Mouse (Mus musculus): ENCODE results near the gene 4921536K21Rik.

DNA sequence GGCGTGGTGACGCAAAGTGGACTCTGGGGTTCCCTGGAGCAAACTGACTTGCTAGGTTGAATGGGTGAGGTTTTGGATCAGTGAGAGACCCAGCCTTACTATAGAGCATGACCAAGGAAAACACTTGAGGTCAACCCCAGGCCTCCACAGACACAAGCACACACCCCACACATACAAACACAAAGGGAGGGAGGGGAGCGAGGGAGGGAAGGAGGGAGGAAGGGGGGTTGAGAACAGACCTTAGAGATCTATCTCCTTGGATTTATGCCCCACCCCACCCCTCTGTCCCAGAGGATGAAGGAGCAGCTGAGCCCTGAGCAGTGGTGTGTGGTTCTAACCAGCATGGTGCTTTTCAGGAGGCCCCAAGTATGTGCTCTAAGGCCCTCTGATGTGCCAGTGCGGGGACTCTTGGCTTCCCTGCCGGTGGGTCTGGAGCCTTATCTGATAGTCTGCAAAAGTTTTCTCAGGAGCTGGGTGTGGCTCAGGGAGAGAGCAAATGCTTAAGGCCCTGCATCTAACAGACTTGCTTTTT, 44.1 kb downstream of the 4921536K21Rik start:
- TF ChIP-seq EP300 (IDR thresholded peaks at IDR 0.05; ENCODE audit: low read depth) (no peak), CTCF (IDR thresholded peaks at IDR 0.05; ENCODE audit: low read depth) (no peak)
